In genomic region chr4:53218752-53219151, GRCm38 (mm10) we compare ENCODE assay signal across 8 mouse cellular contexts. TPM values are rescaled to one million over a fixed set of nuclear protein-coding genes. Genes with fewer than 3 reads are reported as not detected.
DNase-seq lines count a peak whose midpoint lies in the region; ATAC-seq and TF ChIP-seq lines count a peak whose summit lies in the region.

No protein-coding gene starts in this region.

- no peak for TF ChIP-seq CTCF in midbrain, postnatal 0 days (IDR thresholded peaks at IDR 0.05)

- no peak overlapping the region for H3K9ac ChIP-seq in midbrain, embryonic 15.5 days
- H3K9ac ChIP-seq in midbrain, embryonic 11.5 days (ENCODE audit: low read length) = no peak overlapping the region
- no peak overlapping the region for H3K9ac ChIP-seq in midbrain, postnatal 0 days (replicated peaks; ENCODE audit: low read length, poor library complexity, severe bottlenecking)

- H3K27me3 ChIP-seq in midbrain, embryonic 15.5 days (replicated peaks) = no peaks in the 10 kb centered on the region
- H3K27me3 ChIP-seq in midbrain, embryonic 11.5 days (ENCODE audit: control insufficient read depth, insufficient read depth, low read length) = no peaks in the 10 kb centered on the region
- no peaks in the 10 kb centered on the region for H3K27me3 ChIP-seq in midbrain, postnatal 0 days (ENCODE audit: insufficient read depth, low read length)

- no peaks in the 10 kb centered on the region for H3K9me3 ChIP-seq in midbrain, embryonic 15.5 days
- H3K9me3 ChIP-seq in midbrain, embryonic 11.5 days (ENCODE audit: control insufficient read depth, low read length) = no peaks in the 10 kb centered on the region
- H3K9me3 ChIP-seq in midbrain, postnatal 0 days (ENCODE audit: low read length) = no peaks in the 10 kb centered on the region

- ATAC-seq in midbrain, embryonic 15.5 days (replicated peaks) = peak; percentile 11; the same call in 1 of the 2 replicates
- ATAC-seq in midbrain, embryonic 11.5 days (ENCODE audit: low FRiP score) = no peak
- no peak for ATAC-seq in midbrain, postnatal 0 days (ENCODE audit: low FRiP score)

- DNase-seq in adrenal gland, postnatal 14 days = peak; percentile 21
- no peak for DNase-seq in adrenal gland, adult 18-20 months (ENCODE audit: low spot score in 2 of 2)
- DNase-seq in midbrain, embryonic 11.5 days (ENCODE audit: low spot score, missing footprints) = no peak
- peak; percentile 51 to 76 for DNase-seq in layer of hippocampus, adult 8-10 months (ENCODE audit: low spot score in 2 of 2)
- peak; percentile 66 for DNase-seq in midbrain, postnatal 0 days (ENCODE audit: low spot score)
- DNase-seq in embryo, embryonic 9.5 days (ENCODE audit: extremely low spot score) = no peak
- no peak for DNase-seq in urinary bladder, postnatal 10 days (ENCODE audit: low spot score)

- H3K4me3 ChIP-seq in midbrain, embryonic 15.5 days = no peak overlapping the region
- no peak overlapping the region for H3K4me3 ChIP-seq in midbrain, embryonic 11.5 days (ENCODE audit: low read depth, low read length)
- H3K4me3 ChIP-seq in midbrain, postnatal 0 days (ENCODE audit: low read depth, low read length) = no peak overlapping the region

- H3K36me3 ChIP-seq in midbrain, embryonic 15.5 days (replicated peaks) = no peaks in the 10 kb centered on the region
- H3K36me3 ChIP-seq in midbrain, embryonic 11.5 days (ENCODE audit: control insufficient read depth, insufficient read depth, low read length) = no peaks in the 10 kb centered on the region
- no peaks in the 10 kb centered on the region for H3K36me3 ChIP-seq in midbrain, postnatal 0 days (ENCODE audit: insufficient read depth, low read length)

- 0 out of 2 replicates have a peak overlapping the region, but pooled peaks have one; percentile 86 for H3K27ac ChIP-seq in midbrain, embryonic 15.5 days
- H3K27ac ChIP-seq in midbrain, embryonic 11.5 days (ENCODE audit: low read depth, low read length) = no peak overlapping the region
- H3K27ac ChIP-seq in midbrain, postnatal 0 days (ENCODE audit: low read depth, low read length) = peak overlapping the region; percentile 85

- peaks cover 25% of the 10 kb centered on the region for H3K4me1 ChIP-seq in midbrain, embryonic 15.5 days
- peaks cover 10% of the 10 kb centered on the region for H3K4me1 ChIP-seq in midbrain, embryonic 11.5 days (ENCODE audit: control insufficient read depth, insufficient read depth, low read length)
- H3K4me1 ChIP-seq in midbrain, postnatal 0 days (ENCODE audit: insufficient read depth, low read length) = peaks cover 10% of the 10 kb centered on the region; the same call in 1 of the 2 replicates

- H3K4me2 ChIP-seq in midbrain, embryonic 15.5 days = no peak overlapping the region
- no peak overlapping the region for H3K4me2 ChIP-seq in midbrain, embryonic 11.5 days
- H3K4me2 ChIP-seq in midbrain, postnatal 0 days (ENCODE audit: low read depth, low read length, poor library complexity, severe bottlenecking) = no peak overlapping the region

- WGBS in midbrain, embryonic 15.5 days = 27% methylated on average over 7 of the region's 7 CpGs
- 48% methylated on average over 7 of the region's 7 CpGs for WGBS in midbrain, embryonic 11.5 days
- 29% methylated on average over 7 of the region's 7 CpGs for WGBS in midbrain, postnatal 0 days

RNA-seq across cellular contexts. Expression of gene Abca1, which starts 59.1 kb away (rescaled TPM):
- 164 and 209 TPM in 2 replicates for total RNA-seq in adrenal gland, postnatal 14 days (2021)
- 100 to 1,000 TPM in 1 of 2 experiments, 10 to 100 TPM in 1; 71.5 to 274 TPM for total RNA-seq in adrenal gland, adult 18-20 months (2021)
- 11.3 and 12.0 TPM in 2 replicates for polyA plus RNA-seq in midbrain, embryonic 15.5 days (2015; fragmentation: Nextera tagmentation; extraction: Ambion mirVana)
- polyA plus RNA-seq in midbrain, embryonic 11.5 days (2014; fragmentation: Nextera tagmentation; extraction: Ambion mirVana) = 5.4 and 5.8 TPM in 2 replicates
- 10 to 100 TPM; 23.5 to 37.9 (median 28.2) TPM for total RNA-seq in layer of hippocampus, adult 8-10 months (2022)
- 49.2 and 63.5 TPM in 2 replicates for total RNA-seq in midbrain, postnatal 0 days (2014; rRNA removed)
- 8.0 and 8.6 TPM in 2 replicates for polyA plus RNA-seq in midbrain, postnatal 0 days (2015; fragmentation: Nextera tagmentation; extraction: Ambion mirVana)

Comparison
In these comparisons a context has a peak if more than half of its experiments do, and no peak if none do; other contexts are left out.
1. DNase-seq: peak in adrenal gland, postnatal 14 days (single experiment), layer of hippocampus, adult 8-10 months (2 of 2) and midbrain, postnatal 0 days (single experiment); none in adrenal gland, adult 18-20 months (0 of 2), midbrain, embryonic 11.5 days (single experiment), embryo, embryonic 9.5 days (single experiment) and urinary bladder, postnatal 10 days (single experiment).